14 mouse cellular contexts compared by ENCODE assay signal in genomic region chr12:82066860-82067259, GRCm38 (mm10).
DNase-seq lines count a peak whose midpoint lies in the region; ATAC-seq and TF ChIP-seq lines count a peak whose summit lies in the region.
"Had no signal": no experiment of that assay in that cellular context is flagged by ENCODE, and none has a peak within 500 bp of the region (broad histone marks: within the 10 kb centered on the region; RNA-seq: fewer than 3 reads in every experiment).

No protein-coding gene starts in this region.

- no peak for TF ChIP-seq CTCF in kidney, adult 2 months (conservative IDR thresholded peaks at IDR 0.05; ENCODE audit: insufficient read depth, insufficient read length, low read depth, low read length)

- H3K4me3 ChIP-seq in kidney, adult 2 months (ENCODE audit: insufficient read depth, low read depth, low read length), result no peak overlapping the region
- H3K4me3 ChIP-seq in embryonic facial prominence, embryonic 15.5 days (replicated peaks), result no peak overlapping the region
- H3K4me3 ChIP-seq in hindbrain, embryonic 16.5 days (ENCODE audit: low read length), result no peak overlapping the region
- H3K4me3 ChIP-seq: forebrain, embryonic 13.5 days had no signal

- H3K27me3 ChIP-seq in kidney, adult 2 months (replicated peaks; ENCODE audit: control insufficient read depth, insufficient read depth, low read length), result no peaks in the 10 kb centered on the region
- H3K27me3 ChIP-seq in embryonic facial prominence, embryonic 15.5 days, result no peaks in the 10 kb centered on the region
- no peaks in the 10 kb centered on the region for H3K27me3 ChIP-seq in hindbrain, embryonic 16.5 days (replicated peaks; ENCODE audit: control insufficient read depth, insufficient read depth, low read length)
- H3K27me3 ChIP-seq: forebrain, embryonic 13.5 days had no signal

- H3K36me3 ChIP-seq in kidney, adult 2 months (ENCODE audit: control insufficient read depth, insufficient read depth, low read length), result no peaks in the 10 kb centered on the region
- H3K36me3 ChIP-seq in embryonic facial prominence, embryonic 15.5 days, result no peaks in the 10 kb centered on the region
- no peaks in the 10 kb centered on the region for H3K36me3 ChIP-seq in hindbrain, embryonic 16.5 days (ENCODE audit: control insufficient read depth, insufficient read depth, low read length)

- 48% methylated on average over 4 of the region's 4 CpGs for WGBS in kidney, adult 2 months
- 35% methylated on average over 4 of the region's 4 CpGs for WGBS in embryonic facial prominence, embryonic 15.5 days
- 46% methylated on average over 4 of the region's 4 CpGs for WGBS in hindbrain, embryonic 16.5 days

- no peak for TF ChIP-seq POLR2A in kidney, adult 2 months (IDR thresholded peaks at IDR 0.05; ENCODE audit: low read depth, low read length)

- H3K9ac ChIP-seq in embryonic facial prominence, embryonic 15.5 days, result no peak overlapping the region
- H3K9ac ChIP-seq in hindbrain, embryonic 16.5 days (ENCODE audit: low read depth, low read length), result no peak overlapping the region
- H3K9ac ChIP-seq: forebrain, embryonic 13.5 days; liver, postnatal 0 days had no signal

- DNase-seq in kidney, adult 2 months, result peak; percentile 7
- no peak for DNase-seq in kidney, adult 18-20 months
- DNase-seq in thymus, postnatal 25 days, result peak; percentile 19
- DNase-seq in thymus, postnatal 10 days (ENCODE audit: low spot score in 2 of 2), result no peak
- DNase-seq in urinary bladder, postnatal 36 days (ENCODE audit: low spot score in 2 of 2), result no peak
- no peak for DNase-seq in layer of hippocampus, postnatal 36 days
- DNase-seq: adrenal gland, postnatal 10 days; cerebellum, postnatal 25 days; liver, postnatal 0 days; right cerebral cortex, adult 18-20 months had no signal

- H3K27ac ChIP-seq in kidney, adult 2 months (ENCODE audit: insufficient read depth, low read depth, low read length), result no peak overlapping the region
- no peak overlapping the region; the same call in 1 of the 2 replicates for H3K27ac ChIP-seq in embryonic facial prominence, embryonic 15.5 days (replicated peaks)
- H3K27ac ChIP-seq in hindbrain, embryonic 16.5 days (ENCODE audit: low read depth, low read length), result no peak overlapping the region
- H3K27ac ChIP-seq: forebrain, embryonic 13.5 days had no signal

- ATAC-seq in embryonic facial prominence, embryonic 15.5 days (ENCODE audit: insufficient number of reproducible peaks, low FRiP score, low TSS enrichment, low read depth), result peak; percentile 47; the same call in 1 of the 2 replicates
- ATAC-seq in hindbrain, embryonic 16.5 days, result no peak
- ATAC-seq: forebrain, embryonic 13.5 days; inflammation-experienced regulatory T-cells, adult 6 months; liver, postnatal 0 days had no signal

- H3K9me3 ChIP-seq in embryonic facial prominence, embryonic 15.5 days (replicated peaks), result no peaks in the 10 kb centered on the region
- H3K9me3 ChIP-seq in hindbrain, embryonic 16.5 days (ENCODE audit: control insufficient read depth, low read length), result no peaks in the 10 kb centered on the region

- no peak overlapping the region for H3K4me2 ChIP-seq in embryonic facial prominence, embryonic 15.5 days (replicated peaks)
- no peak overlapping the region for H3K4me2 ChIP-seq in hindbrain, embryonic 16.5 days (ENCODE audit: low read length)
- H3K4me2 ChIP-seq: forebrain, embryonic 13.5 days had no signal

- no peaks in the 10 kb centered on the region for H3K4me1 ChIP-seq in kidney, adult 2 months (ENCODE audit: control insufficient read depth, insufficient read depth, low read length)
- H3K4me1 ChIP-seq in embryonic facial prominence, embryonic 15.5 days, result 0 out of 2 replicates have a peak, but pooled peaks cover 5% of the 10 kb centered on the region
- H3K4me1 ChIP-seq in hindbrain, embryonic 16.5 days (ENCODE audit: control insufficient read depth, insufficient read depth, low read depth, low read length), result no peaks in the 10 kb centered on the region
- H3K4me1 ChIP-seq: forebrain, embryonic 13.5 days had no signal

Comparison
In these comparisons a context has a peak if more than half of its experiments do, and no peak if none do; other contexts are left out.
1. DNase-seq: peak in kidney, adult 2 months (single experiment) and thymus, postnatal 25 days (single experiment); none in kidney, adult 18-20 months (single experiment), thymus, postnatal 10 days (0 of 2), urinary bladder, postnatal 36 days (0 of 2) and layer of hippocampus, postnatal 36 days (0 of 2).